Mouse (Mus musculus) T-cell, adult 66 days (primary cell): Measurements from ENCODE around the gene 1700015F17Rik. TPM values are rescaled to one million over a fixed set of nuclear protein-coding genes. Genes with fewer than 3 reads are reported as not detected.

Experiments
- total RNA-seq, 2 experiments: library from RNA; stranded (reverse); gene quantifications; 3 replicates in 1 of 2; 4 replicates in 1 of 2; pipeline ENCODE4 v1.2.4; 2023

Gene 1700015F17Rik
- not detected for total RNA-seq

DNA sequence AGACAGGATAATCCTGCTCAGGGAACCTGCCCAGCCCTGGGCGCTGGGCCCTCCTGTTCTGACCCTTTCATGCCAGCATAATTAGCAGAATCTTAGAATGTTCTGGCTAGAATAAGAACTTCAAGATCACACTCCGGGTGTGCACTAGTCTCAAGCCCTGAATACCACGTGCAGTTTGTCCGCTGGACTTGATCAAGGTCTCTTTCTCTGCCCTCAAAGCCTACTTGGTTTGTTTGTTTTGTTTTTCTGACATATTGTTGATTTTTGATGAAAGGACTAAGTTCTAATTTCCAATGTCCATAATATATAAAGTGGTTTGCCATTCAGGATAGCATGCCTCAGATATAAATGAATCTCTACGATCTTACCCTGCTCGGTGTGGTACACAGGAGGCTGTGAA, at the start of gene 1700015F17Rik:
Gene 1700015F17Rik (minus strand): TSS at position 101 of the 400 bp plus-strand sequence.

DNA sequence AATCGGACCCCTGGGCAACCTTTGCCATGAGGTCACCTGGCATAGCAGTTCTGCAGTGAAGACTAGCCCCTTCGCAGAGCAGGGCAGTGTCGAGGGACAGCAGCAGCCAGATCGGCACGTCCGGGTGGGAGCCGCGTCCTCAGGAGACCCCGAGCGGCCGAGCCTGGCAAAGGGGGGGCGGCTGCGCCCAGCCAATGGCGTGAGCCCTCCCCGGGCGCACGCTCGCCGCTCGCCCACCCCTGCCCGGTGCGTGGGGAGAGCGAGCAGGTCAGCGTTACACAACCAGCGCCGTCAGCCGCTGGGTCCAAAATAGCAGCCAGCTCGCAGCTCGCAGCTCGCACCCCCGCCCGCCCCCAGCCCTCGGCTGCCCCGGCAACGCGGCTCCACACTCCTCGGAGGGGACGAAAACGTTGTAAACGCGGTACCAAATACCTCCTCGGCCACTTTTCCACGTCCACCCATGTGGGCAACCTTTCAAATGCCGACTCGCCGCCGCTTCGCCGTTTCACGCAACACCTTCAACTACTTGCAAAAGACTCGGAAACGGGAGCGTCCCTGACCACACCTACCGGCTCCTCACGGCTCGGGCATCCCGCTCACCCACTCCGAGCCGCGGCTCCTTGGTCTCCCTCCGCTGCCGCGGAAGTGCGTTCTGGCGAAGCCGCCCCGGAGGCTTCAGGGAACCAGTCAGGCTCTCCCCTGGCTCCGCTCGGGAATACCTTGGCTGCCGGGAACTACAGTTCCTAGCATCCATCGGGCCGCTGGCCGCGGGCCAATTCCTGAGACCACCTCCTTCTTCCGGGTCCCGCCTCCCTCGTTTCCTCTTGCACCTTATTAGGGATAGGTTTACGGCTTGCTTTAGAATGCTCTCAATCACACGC, 35.5 kb upstream of the 1700015F17Rik start, which contains the start of gene Cldn12:
Gene Cldn12 (minus strand): TSS at position 763 of the 881 bp plus-strand sequence.

DNA sequence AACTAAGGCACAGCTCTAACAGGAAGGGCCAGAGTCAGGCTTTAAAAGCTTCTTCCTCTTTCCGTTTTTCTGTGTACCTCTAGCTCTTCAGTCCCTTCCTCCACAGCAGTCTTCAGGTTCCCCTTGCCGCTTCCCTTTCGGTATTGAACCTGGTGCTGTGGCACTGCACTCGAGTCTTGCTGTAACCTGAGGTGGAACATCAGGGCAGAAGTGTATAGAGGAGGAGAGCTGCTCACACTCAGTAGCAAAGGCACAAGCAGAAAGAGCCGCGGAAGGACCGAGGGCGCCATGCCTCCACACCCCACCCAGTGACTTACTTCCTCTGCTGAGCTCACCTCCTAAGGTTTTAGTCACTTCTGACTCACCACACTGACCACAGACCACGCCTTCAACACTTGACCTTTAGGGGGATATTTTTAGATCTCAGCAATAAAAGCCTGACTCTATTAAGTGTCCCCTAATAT, 58.9 kb downstream of the 1700015F17Rik start, which contains the start of gene Cdk14:
Gene Cdk14 (minus strand): TSS at position 321 of the 464 bp plus-strand sequence.

Other genes starting within 250 kb of the 1700015F17Rik start
- under 1 TPM; 0.61 to 0.74 TPM for gene Cdk14, start 58.8 kb downstream of the 1700015F17Rik start, total RNA-seq
- gene Cldn12, start 35.8 kb upstream of the 1700015F17Rik start, total RNA-seq = 1 to 10 TPM; 1.3 to 1.4 TPM
- gene Gtpbp10, start 80.4 kb upstream of the 1700015F17Rik start, total RNA-seq = 10 to 100 TPM; 18.0 to 23.1 TPM
- gene Gm8773, start 94.7 kb upstream of the 1700015F17Rik start, total RNA-seq = not detected
- gene Cfap69, start 185.1 kb upstream of the 1700015F17Rik start, total RNA-seq = not detected
- gene Steap2, start 215.4 kb upstream of the 1700015F17Rik start, total RNA-seq = not detected